Mouse (Mus musculus): ENCODE measurements around the gene Alad. TPM values are rescaled to one million over a fixed set of nuclear protein-coding genes. Genes with fewer than 3 reads are reported as not detected.

The Alad gene
- polyA plus RNA-seq, 2 experiments = 296 to 629 TPM

GRCm38 (mm10) chr4:62472071-62472470 is 47.6 kb downstream of the Alad start:
- no peaks in the 10 kb centered on the region for H3K9me3 ChIP-seq (ENCODE audit: control insufficient read depth, low read length)
- ATAC-seq (ENCODE audit: insufficient read depth) = no peak
- H3K4me3 ChIP-seq (ENCODE audit: insufficient read depth in 1 of 2, low read depth in 2 of 2, low read length in 2 of 2) = no peak overlapping the region
- no peaks in the 10 kb centered on the region for H3K27me3 ChIP-seq (ENCODE audit: control insufficient read depth, insufficient read depth, low read length)
- no peaks in the 10 kb centered on the region for H3K36me3 ChIP-seq (replicated peaks; ENCODE audit: control insufficient read depth, insufficient read depth, low read depth)
- no peak overlapping the region for H3K4me2 ChIP-seq (ENCODE audit: low read depth)
- H3K4me1 ChIP-seq (replicated peaks; ENCODE audit: control insufficient read depth in 2 of 2, insufficient read depth in 2 of 2, low read length in 1 of 2) = peaks cover 5 to 7% of the 10 kb centered on the region in 2 experiments; a peak in 3 of 4 replicates
- TF ChIP-seq EP300 (IDR thresholded peaks at IDR 0.05; ENCODE audit: low read depth) (no peak), CTCF (IDR thresholded peaks at IDR 0.05; ENCODE audit: low read depth) (no peak)
- WGBS (ENCODE audit: insufficient replicate concordance) = 76% methylated on average over 2 of the region's 2 CpGs
- H3K9ac ChIP-seq (replicated peaks) = no peak overlapping the region
- DNase-seq (ENCODE audit: low read depth in 3 of 3, low spot score in 3 of 3) = no peak
- no peak overlapping the region for H3K27ac ChIP-seq

DNA sequence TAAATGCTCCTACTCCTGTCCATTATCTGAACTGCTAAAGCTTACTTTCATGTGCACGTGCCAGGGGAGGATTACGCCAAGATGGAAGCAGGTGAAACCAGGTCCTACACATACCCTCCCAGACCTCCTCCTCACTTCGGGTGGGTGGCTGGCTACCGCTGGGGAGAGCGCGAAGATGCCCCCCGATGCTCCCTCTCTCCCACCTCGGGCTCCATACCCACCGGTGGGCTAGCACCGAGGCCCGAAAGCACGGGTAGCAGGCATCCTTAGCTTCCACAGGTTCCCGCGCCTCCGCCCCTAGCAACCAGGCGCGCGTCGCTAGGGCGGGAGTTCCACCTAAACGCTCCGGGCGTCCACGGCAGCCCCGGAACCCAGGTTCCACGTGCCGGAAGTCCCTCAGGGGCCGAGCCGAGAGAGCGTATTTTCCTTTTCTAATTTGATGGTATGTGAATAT is 49.1 kb downstream of the Alad start, which contains the start of gene Wdr31:
Gene Wdr31 (minus strand): TSS at position 299 of the 454 bp plus-strand sequence.
- peak; percentile 60 to 67 (median 64) for DNase-seq (ENCODE audit: low read depth in 3 of 3, low spot score in 3 of 3)
- peak within 1 kb of the TSS; percentile 90 for H3K4me2 ChIP-seq (ENCODE audit: low read depth)
- WGBS (ENCODE audit: insufficient replicate concordance) = 1% methylated on average over 30 of the region's 30 CpGs
- TF ChIP-seq CTCF (IDR thresholded peaks at IDR 0.05; ENCODE audit: low read depth) (no peak), EP300 (IDR thresholded peaks at IDR 0.05; ENCODE audit: low read depth) (no peak)
- peak within 1 kb of the TSS; percentile 58 for H3K9ac ChIP-seq (replicated peaks)
- peak; percentile 91 for ATAC-seq (ENCODE audit: insufficient read depth)
- H3K9me3 ChIP-seq (ENCODE audit: control insufficient read depth, low read length) = no peaks in the 10 kb centered on the region
- no peak within 1 kb of the TSS for H3K27ac ChIP-seq
- H3K4me1 ChIP-seq (replicated peaks; ENCODE audit: control insufficient read depth in 2 of 2, insufficient read depth in 2 of 2, low read length in 1 of 2) = peaks cover 5 to 7% of the 10 kb centered on the region in 2 experiments; a peak in 3 of 4 replicates
- H3K36me3 ChIP-seq (replicated peaks; ENCODE audit: control insufficient read depth, insufficient read depth, low read depth) = no peaks in the 10 kb centered on the region
- H3K27me3 ChIP-seq (ENCODE audit: control insufficient read depth, insufficient read depth, low read length) = no peaks in the 10 kb centered on the region
- peak within 1 kb of the TSS; percentile 67 to 86 for H3K4me3 ChIP-seq (ENCODE audit: insufficient read depth in 1 of 2, low read depth in 2 of 2, low read length in 2 of 2)

DNA sequence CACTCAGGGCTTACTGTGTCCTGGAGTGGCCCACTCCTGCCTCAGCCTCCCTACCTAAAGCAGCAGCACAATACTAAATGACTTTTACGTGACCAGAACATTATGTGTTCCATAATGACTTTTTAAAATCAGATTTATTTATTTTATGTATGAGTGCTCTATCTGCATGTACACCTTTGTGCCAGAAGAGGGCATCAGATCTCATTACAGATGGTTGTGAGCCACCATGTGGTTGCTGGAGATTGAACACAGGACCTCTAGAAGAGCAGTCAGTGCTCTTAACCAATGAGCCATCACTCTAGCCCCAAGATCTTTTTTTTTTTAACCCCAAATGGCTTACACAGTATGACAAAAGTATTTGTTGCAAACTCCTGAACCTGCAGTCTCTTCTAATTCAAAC is 51.6 kb downstream of the Alad start:
- ATAC-seq (ENCODE audit: insufficient read depth) = no peak
- H3K4me2 ChIP-seq (ENCODE audit: low read depth) = no peak overlapping the region

GRCm38 (mm10) chr4:62463124-62463523 is 56.6 kb downstream of the Alad start:
- Histone ChIP-seq H3K4me2 (ENCODE audit: low read depth) (no peak overlapping the region), H3K36me3 (replicated peaks; ENCODE audit: control insufficient read depth, insufficient read depth, low read depth) (no peaks in the 10 kb centered on the region), H3K4me1 (replicated peaks; ENCODE audit: control insufficient read depth in 2 of 2, insufficient read depth in 2 of 2, low read length in 1 of 2) (no peaks in the 10 kb centered on the region), H3K4me3 (ENCODE audit: insufficient read depth in 1 of 2, low read depth in 2 of 2, low read length in 2 of 2) (no peak overlapping the region), H3K27me3 (ENCODE audit: control insufficient read depth, insufficient read depth, low read length) (no peaks in the 10 kb centered on the region), H3K9ac (replicated peaks) (no peak overlapping the region), H3K9me3 (ENCODE audit: control insufficient read depth, low read length) (no peaks in the 10 kb centered on the region), H3K27ac (no peak overlapping the region)
- 70% methylated on average over 2 of the region's 2 CpGs for WGBS (ENCODE audit: insufficient replicate concordance)
- ATAC-seq (ENCODE audit: insufficient read depth) (no peak), DNase-seq (ENCODE audit: low read depth in 3 of 3, low spot score in 3 of 3) (no peak)
- TF ChIP-seq EP300 (IDR thresholded peaks at IDR 0.05; ENCODE audit: low read depth) (no peak), CTCF (IDR thresholded peaks at IDR 0.05; ENCODE audit: low read depth) (no peak)

More for the DNA sequence above, 51.6 kb downstream of the Alad start:
- DNase-seq (ENCODE audit: low read depth in 3 of 3, low spot score in 3 of 3) = no peak
- Histone ChIP-seq H3K9me3 (ENCODE audit: control insufficient read depth, low read length) (no peaks in the 10 kb centered on the region), H3K4me3 (ENCODE audit: insufficient read depth in 1 of 2, low read depth in 2 of 2, low read length in 2 of 2) (no peak overlapping the region), H3K36me3 (replicated peaks; ENCODE audit: control insufficient read depth, insufficient read depth, low read depth) (no peaks in the 10 kb centered on the region), H3K4me1 (replicated peaks; ENCODE audit: control insufficient read depth in 2 of 2, insufficient read depth in 2 of 2, low read length in 1 of 2) (peaks cover 4 to 5% of the 10 kb centered on the region in 2 experiments; a peak in 3 of 4 replicates), H3K9ac (replicated peaks) (no peak overlapping the region), H3K27ac (no peak overlapping the region), H3K27me3 (ENCODE audit: control insufficient read depth, insufficient read depth, low read length) (no peaks in the 10 kb centered on the region)
- WGBS (ENCODE audit: insufficient replicate concordance) = 59% methylated on average over 1 of the region's 1 CpGs
- TF ChIP-seq EP300 (IDR thresholded peaks at IDR 0.05; ENCODE audit: low read depth) = no peak
- peak; percentile 35; the same call in 1 of the 2 replicates for TF ChIP-seq CTCF (IDR thresholded peaks at IDR 0.05; ENCODE audit: low read depth)

GRCm38 (mm10) chr4:62460348-62460747 is 59.4 kb downstream of the Alad start:
- Histone ChIP-seq H3K27ac (no peak overlapping the region), H3K4me3 (ENCODE audit: insufficient read depth in 1 of 2, low read depth in 2 of 2, low read length in 2 of 2) (no peak overlapping the region), H3K36me3 (replicated peaks; ENCODE audit: control insufficient read depth, insufficient read depth, low read depth) (no peaks in the 10 kb centered on the region), H3K9me3 (ENCODE audit: control insufficient read depth, low read length) (no peaks in the 10 kb centered on the region), H3K4me1 (replicated peaks; ENCODE audit: control insufficient read depth in 2 of 2, insufficient read depth in 2 of 2, low read length in 1 of 2) (no peaks in the 10 kb centered on the region), H3K27me3 (ENCODE audit: control insufficient read depth, insufficient read depth, low read length) (no peaks in the 10 kb centered on the region), H3K9ac (replicated peaks) (no peak overlapping the region), H3K4me2 (ENCODE audit: low read depth) (no peak overlapping the region)
- 71% methylated on average over 8 of the region's 8 CpGs for WGBS (ENCODE audit: insufficient replicate concordance)
- TF ChIP-seq CTCF (IDR thresholded peaks at IDR 0.05; ENCODE audit: low read depth) (no peak), EP300 (IDR thresholded peaks at IDR 0.05; ENCODE audit: low read depth) (no peak)
- ATAC-seq (ENCODE audit: insufficient read depth) = no peak
- DNase-seq (ENCODE audit: low read depth in 3 of 3, low spot score in 3 of 3) = no peak

Other genes starting within 250 kb of the Alad start
- 7.4 and 9.6 TPM in 2 replicates for gene Fkbp15, start 159.4 kb downstream of the Alad start, polyA plus RNA-seq (2012; rRNA removed)
- 9.7 and 11.2 TPM in 2 replicates for gene Fkbp15, start 159.4 kb downstream of the Alad start, polyA plus RNA-seq (2014; fragmentation: Nextera tagmentation; extraction: Ambion mirVana)
- 17.3 and 22.4 TPM in 2 replicates for gene Slc31a1, start 159.2 kb downstream of the Alad start, polyA plus RNA-seq (2012; rRNA removed)
- 36.6 and 41.3 TPM in 2 replicates for gene Slc31a1, start 159.2 kb downstream of the Alad start, polyA plus RNA-seq (2014; fragmentation: Nextera tagmentation; extraction: Ambion mirVana)
- gene Cdc26, start 111.3 kb downstream of the Alad start, polyA plus RNA-seq (2012; rRNA removed) = 24.1 and 40.2 TPM in 2 replicates
- 65.7 and 71.0 TPM in 2 replicates for gene Cdc26, start 111.3 kb downstream of the Alad start, polyA plus RNA-seq (2014; fragmentation: Nextera tagmentation; extraction: Ambion mirVana)
- gene Prpf4, start 111.1 kb downstream of the Alad start, polyA plus RNA-seq (2012; rRNA removed) = 8.3 and 9.8 TPM in 2 replicates
- gene Prpf4, start 111.1 kb downstream of the Alad start, polyA plus RNA-seq (2014; fragmentation: Nextera tagmentation; extraction: Ambion mirVana) = 9.0 and 10.3 TPM in 2 replicates
- gene Rnf183, start 84.7 kb downstream of the Alad start, polyA plus RNA-seq (2012; rRNA removed) = 0.15 TPM in 1 of 2 replicates, not detected in the other
- gene Rnf183, start 84.7 kb downstream of the Alad start, polyA plus RNA-seq (2014; fragmentation: Nextera tagmentation; extraction: Ambion mirVana) = not detected in 2 replicates
- 0.58 and 0.83 TPM in 2 replicates for gene Wdr31, start 49.0 kb downstream of the Alad start, polyA plus RNA-seq (2012; rRNA removed)
- 1.6 and 1.7 TPM in 2 replicates for gene Wdr31, start 49.0 kb downstream of the Alad start, polyA plus RNA-seq (2014; fragmentation: Nextera tagmentation; extraction: Ambion mirVana)
- 0.19 and 0.25 TPM in 2 replicates for gene Bspry, start 39.9 kb downstream of the Alad start, polyA plus RNA-seq (2012; rRNA removed)
- 0.17 and 0.23 TPM in 2 replicates for gene Bspry, start 39.9 kb downstream of the Alad start, polyA plus RNA-seq (2014; fragmentation: Nextera tagmentation; extraction: Ambion mirVana)
- 3.6 and 4.2 TPM in 2 replicates for gene Hdhd3, start 16.5 kb downstream of the Alad start, polyA plus RNA-seq (2012; rRNA removed)
- 6.4 and 9.1 TPM in 2 replicates for gene Hdhd3, start 16.5 kb downstream of the Alad start, polyA plus RNA-seq (2014; fragmentation: Nextera tagmentation; extraction: Ambion mirVana)
- 24.3 and 37.4 TPM in 2 replicates for gene Pole3, start 5.2 kb upstream of the Alad start, polyA plus RNA-seq (2012; rRNA removed)
- gene Pole3, start 5.2 kb upstream of the Alad start, polyA plus RNA-seq (2014; fragmentation: Nextera tagmentation; extraction: Ambion mirVana) = 54.7 and 59.8 TPM in 2 replicates
- gene 4933430I17Rik, start 5.5 kb upstream of the Alad start, polyA plus RNA-seq (2012; rRNA removed) = 0.10 and 0.12 TPM in 2 replicates
- gene 4933430I17Rik, start 5.5 kb upstream of the Alad start, polyA plus RNA-seq (2014; fragmentation: Nextera tagmentation; extraction: Ambion mirVana) = 0.08 and 0.20 TPM in 2 replicates
- gene Rgs3, start 39.9 kb upstream of the Alad start, polyA plus RNA-seq (2012; rRNA removed) = 3.8 and 3.9 TPM in 2 replicates
- gene Rgs3, start 39.9 kb upstream of the Alad start, polyA plus RNA-seq (2014; fragmentation: Nextera tagmentation; extraction: Ambion mirVana) = 3.1 and 3.6 TPM in 2 replicates